Mouse (Mus musculus): ENCODE measurements around the gene 1110065P20Rik.

The 1110065P20Rik gene

GRCm38 (mm10) chr4:124838035-124838700 lies 12.8 kb downstream of the 1110065P20Rik start:
- DNase-seq = no peak

- DNase-seq = no peak
These were observed 18.2 kb downstream of the 1110065P20Rik start for GRCm38 (mm10) chr4:124832796-124833195.

GRCm38 (mm10) chr4:124829671-124830070 lies 21.3 kb downstream of the 1110065P20Rik start:
- DNase-seq = no peak

- no peak for DNase-seq
These were observed 25.5 kb downstream of the 1110065P20Rik start for GRCm38 (mm10) chr4:124825371-124825965.

GRCm38 (mm10) chr4:124824967-124825366 lies 26.0 kb downstream of the 1110065P20Rik start:
- no peak for DNase-seq

GRCm38 (mm10) chr4:124818832-124819231 lies 32.2 kb downstream of the 1110065P20Rik start:
- DNase-seq = no peak

- DNase-seq = peak; percentile 79
These were observed 33.2 kb downstream of the 1110065P20Rik start for GRCm38 (mm10) chr4:124817803-124818202.

- DNase-seq = no peak
These were observed 35.1 kb downstream of the 1110065P20Rik start for GRCm38 (mm10) chr4:124815901-124816300.

GRCm38 (mm10) chr4:124811347-124811975 lies 39.5 kb downstream of the 1110065P20Rik start:
- no peak for DNase-seq

GRCm38 (mm10) chr4:124810056-124810455 lies 40.9 kb downstream of the 1110065P20Rik start:
- DNase-seq = no peak

- no peak for DNase-seq
These were observed 41.7 kb downstream of the 1110065P20Rik start for GRCm38 (mm10) chr4:124809136-124809883.

- DNase-seq = no peak
These were observed 42.5 kb downstream of the 1110065P20Rik start for GRCm38 (mm10) chr4:124808511-124808910.

- DNase-seq = no peak
These were observed 47.6 kb downstream of the 1110065P20Rik start for GRCm38 (mm10) chr4:124803406-124803805.

- DNase-seq = peak; percentile 97
These were observed 48.4 kb downstream of the 1110065P20Rik start for GRCm38 (mm10) chr4:124802309-124803260.

- peak; percentile 93 for DNase-seq
These were observed 49.3 kb downstream of the 1110065P20Rik start, which contains the start of gene Mtf1 for GRCm38 (mm10) chr4:124801552-124802308. Gene Mtf1, plus strand, starts transcription at chr4:124802104.
